Mouse (Mus musculus) MEL (cell line): Measurements from ENCODE around the gene Mid1.

Source experiments
- ETS1 ChIP-seq: IDR thresholded peaks from 2 replicates; pipeline ENCODE4 v1.6.1; 2012; ENCODE audit warnings: low read depth, mild to moderate bottlenecking, inconsistent platforms, low read length, improper control_type of control experiment, moderate library complexity
- GATA1 ChIP-seq: IDR thresholded peaks from 2 replicates; pipeline ENCODE4 v1.6.1; 2011; ENCODE audit warnings: low read depth, low read length, improper control_type of control experiment
- POLR2A ChIP-seq, 2 experiments: IDR thresholded peaks; 2 replicates each; pipeline ENCODE4 v1.6.1; 2011 to 2012; ENCODE audit warnings: low read length in 2 of 2, mild to moderate bottlenecking in 2 of 2, control low read depth in 1 of 2, improper control_type of control experiment in 1 of 2, low read depth in 1 of 2, moderate library complexity in 1 of 2; ENCODE audit not compliant: control insufficient read depth in 1 of 2, insufficient read depth in 1 of 2, poor library complexity in 1 of 2

- TF ChIP-seq GATA1, result no peak
- no peak for TF ChIP-seq ETS1
- no peak for TF ChIP-seq POLR2A (IDR thresholded peaks at IDR 0.05; ENCODE audit: control insufficient read depth in 1 of 2, insufficient read depth in 1 of 2, low read depth in 1 of 2, low read length in 2 of 2, poor library complexity in 1 of 2)
Observed at GRCm38 (mm10) chrX:169789702-169790101, 104.7 kb downstream of the Mid1 start.
